Mouse (Mus musculus) mouse embryonic stem cell (cell line): ENCODE results near the gene Hkdc1.
"Not testable (repeated sequence)": the region's sequence is repeated elsewhere in the genome, so short reads cannot be mapped to it uniquely, and the experiment has no call there.

Source experiments
- in situ Hi-C, 2 experiments: fragments of 300-500 bp; cut with MboI; formaldehyde crosslinking; loops; 1 replicate in 1 of 2; 3 replicates in 1 of 2; pipeline ENCODE4 v1.14.3; 2019 to 2020; ENCODE audit warnings: low sequenced_read_pairs in 2 of 2, low pct_unique_long_range_greater_than_20kb in 1 of 2, mixed read lengths in 1 of 2; ENCODE audit not compliant: unreplicated experiment in 1 of 2

Gene Hkdc1

DNA sequence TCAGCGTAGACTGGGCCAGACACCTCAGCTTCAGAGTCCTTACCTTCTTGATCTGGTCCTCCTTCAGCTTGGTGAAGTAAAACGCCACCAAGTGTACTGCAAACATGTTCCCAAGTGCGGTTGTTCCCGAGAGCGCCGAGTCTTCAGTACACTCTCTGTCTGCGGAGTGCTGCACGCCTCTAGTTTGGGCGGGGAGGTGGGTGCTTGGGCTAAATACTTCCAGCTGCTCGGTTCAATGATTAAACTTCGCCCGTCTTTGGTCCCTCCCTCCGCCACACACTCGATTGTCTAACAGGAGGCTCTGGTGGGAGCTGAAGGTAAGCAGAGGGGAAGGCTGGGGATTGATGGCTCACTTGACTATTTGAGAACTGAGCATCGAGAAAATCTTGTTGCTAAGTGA lies at the start of gene Hkdc1:
TSS of gene Hkdc1 (minus strand) at position 237 of the 400 bp plus-strand sequence.
- in situ Hi-C loops = no loop called here

DNA sequence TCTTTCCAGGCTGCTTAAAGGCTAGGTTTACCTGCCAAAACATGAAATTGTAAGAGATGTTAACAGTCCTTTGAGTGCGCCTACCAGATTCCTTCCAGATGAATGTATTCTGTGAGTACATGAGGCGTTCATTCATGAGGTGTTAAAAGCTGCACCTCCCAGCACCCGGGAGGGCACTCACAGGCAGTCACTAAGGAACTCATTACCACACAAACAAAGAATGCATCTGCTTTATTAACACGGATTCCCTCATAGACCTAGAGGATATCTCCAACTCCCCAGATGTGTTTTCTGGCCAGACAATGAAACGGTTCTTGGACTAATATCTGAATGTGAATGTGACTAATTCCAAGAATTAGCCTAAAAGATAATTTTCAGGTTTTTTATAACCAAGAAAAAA lies 48.8 kb upstream of the Hkdc1 start:
- in situ Hi-C loops = no loop called here

DNA sequence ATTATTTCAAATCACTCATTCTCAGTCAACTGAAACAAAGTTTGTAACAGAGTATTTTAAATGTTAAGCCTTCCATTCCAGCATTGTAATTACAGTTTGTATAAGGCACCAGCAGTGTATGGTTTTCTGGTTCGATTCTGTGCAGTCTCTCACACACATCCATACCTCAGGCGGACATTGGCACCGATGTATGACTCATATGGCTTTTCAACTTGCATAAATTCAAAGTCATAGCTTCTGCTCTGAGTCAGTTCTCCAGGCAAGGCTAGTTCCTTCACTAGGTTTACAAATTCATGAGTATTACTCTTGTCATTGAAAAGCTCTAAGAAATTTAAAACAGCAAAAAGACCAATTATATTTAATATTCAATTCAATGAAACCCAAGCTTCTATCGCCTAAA lies 47.4 kb upstream of the Hkdc1 start:
- in situ Hi-C loops = no loop called here

GRCm38 (mm10) chr10:62461321-62461720 lies 39.0 kb upstream of the Hkdc1 start:
- in situ Hi-C loops = no loop called here

GRCm38 (mm10) chr10:62452001-62452400 lies 29.7 kb upstream of the Hkdc1 start:
- in situ Hi-C loops = not testable (repeated sequence)

GRCm38 (mm10) chr10:62450280-62450640 lies 28.0 kb upstream of the Hkdc1 start:
- in situ Hi-C loops = no loop called here

DNA sequence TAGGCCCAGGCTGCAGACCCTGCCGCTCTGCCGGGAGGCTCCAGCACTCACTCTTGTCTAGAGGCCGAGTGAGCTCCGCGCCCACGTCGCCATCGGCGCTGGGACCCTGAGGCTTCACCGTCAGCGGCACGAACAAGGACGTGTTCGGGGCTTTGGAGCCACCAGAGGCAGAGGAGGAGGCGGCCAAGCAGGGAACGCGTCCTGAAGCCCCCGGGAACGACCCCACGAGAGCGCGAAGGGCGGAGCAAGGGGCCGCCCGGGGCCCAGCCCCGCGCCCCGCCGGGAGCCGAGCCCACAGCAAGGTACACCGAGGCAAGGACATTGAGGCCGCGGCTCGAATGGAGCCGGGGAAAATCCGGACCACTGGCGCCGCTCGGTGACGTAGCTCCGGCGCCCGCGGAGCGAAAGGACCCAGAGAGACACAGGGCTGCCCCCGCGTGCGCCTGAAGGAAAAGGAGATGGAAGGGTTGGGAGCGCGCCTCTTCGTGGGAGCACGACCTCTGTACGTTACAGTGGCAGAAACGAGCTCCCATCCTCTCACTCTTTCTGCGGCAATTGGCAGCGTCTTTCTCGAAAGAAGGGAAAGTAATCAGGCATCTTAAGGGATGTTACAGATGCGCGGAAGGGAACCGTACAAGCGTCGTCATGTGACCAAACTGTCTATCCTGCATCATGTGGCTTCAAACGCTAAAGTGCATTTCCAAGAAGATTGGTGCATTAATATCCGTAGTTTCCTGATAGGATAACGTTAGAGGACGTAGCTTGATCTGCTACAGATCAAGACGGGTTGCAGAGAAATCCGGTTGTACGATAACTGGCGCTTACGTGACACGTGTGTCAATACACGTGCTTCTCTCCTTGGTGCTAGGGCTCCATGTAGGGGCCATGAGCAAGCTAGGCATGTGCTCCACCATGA lies 27.3 kb upstream of the Hkdc1 start, which contains the start of the genes 4930507D05Rik and Supv3l1:
TSS of gene 4930507D05Rik (plus strand) at position 126 of the 916 bp plus-strand sequence.
TSS of gene Supv3l1 (minus strand) at position 375 of the 916 bp plus-strand sequence.
- in situ Hi-C loops = no loop called here

DNA sequence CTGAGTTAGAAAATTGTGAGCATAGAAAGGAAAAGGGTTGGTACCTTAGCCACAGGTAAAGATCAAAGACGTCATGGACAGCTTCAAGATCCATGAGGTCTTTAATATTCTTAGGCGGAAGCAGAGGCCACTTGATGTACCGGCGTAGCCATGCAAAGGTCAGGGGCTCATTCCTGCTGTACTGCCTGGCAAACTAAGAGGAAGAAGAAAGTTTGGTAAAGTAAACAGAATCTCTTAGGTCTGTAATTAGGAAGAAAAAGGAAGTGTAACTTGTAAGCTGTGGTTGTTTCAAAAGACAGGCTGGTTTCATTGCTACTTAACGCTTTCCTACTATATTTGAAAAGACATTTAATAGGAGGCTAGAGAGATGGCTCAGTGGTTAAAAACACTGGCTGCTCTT lies 8.1 kb upstream of the Hkdc1 start:
- in situ Hi-C loops = no loop called here

- in situ Hi-C loops = no loop called here
Observed at GRCm38 (mm10) chr10:62425081-62425871, 3.0 kb upstream of the Hkdc1 start.

GRCm38 (mm10) chr10:62421127-62421526 lies 1.2 kb downstream of the Hkdc1 start:
- in situ Hi-C loops = no loop called here

- in situ Hi-C loops = no loop called here
Observed at GRCm38 (mm10) chr10:62420399-62420798, 1.9 kb downstream of the Hkdc1 start.

GRCm38 (mm10) chr10:62419422-62419821 lies 2.9 kb downstream of the Hkdc1 start:
- in situ Hi-C loops = no loop called here

DNA sequence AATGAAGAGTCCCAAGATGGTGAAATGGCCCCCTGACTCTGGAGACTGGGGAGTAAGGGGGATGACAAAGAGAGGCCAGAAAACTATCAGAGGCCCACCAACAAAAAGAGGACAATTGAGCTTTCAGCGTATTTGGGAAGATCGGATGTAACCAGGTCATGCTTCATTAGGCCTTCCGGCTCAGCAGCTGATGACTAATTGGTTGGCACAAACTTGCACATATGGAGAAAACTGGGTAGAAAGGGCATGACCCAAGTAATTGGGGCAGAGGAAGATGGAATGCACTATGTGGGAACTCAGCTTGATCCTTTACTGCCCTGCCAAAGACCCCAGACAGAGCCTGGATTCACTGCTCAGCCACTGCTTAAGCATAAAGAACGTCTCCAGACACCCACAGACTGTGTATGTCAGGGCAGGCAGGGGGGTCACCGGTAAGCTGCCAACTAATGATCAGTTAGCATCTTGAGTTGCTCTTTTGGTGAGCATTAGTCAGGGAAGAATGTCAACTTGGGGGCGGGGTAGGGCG lies 3.4 kb downstream of the Hkdc1 start:
- in situ Hi-C loops = no loop called here

- in situ Hi-C loops = no loop called here
Observed at GRCm38 (mm10) chr10:62413606-62413982, 8.7 kb downstream of the Hkdc1 start.

GRCm38 (mm10) chr10:62412906-62413605 lies 9.2 kb downstream of the Hkdc1 start:
- in situ Hi-C loops = no loop called here

DNA sequence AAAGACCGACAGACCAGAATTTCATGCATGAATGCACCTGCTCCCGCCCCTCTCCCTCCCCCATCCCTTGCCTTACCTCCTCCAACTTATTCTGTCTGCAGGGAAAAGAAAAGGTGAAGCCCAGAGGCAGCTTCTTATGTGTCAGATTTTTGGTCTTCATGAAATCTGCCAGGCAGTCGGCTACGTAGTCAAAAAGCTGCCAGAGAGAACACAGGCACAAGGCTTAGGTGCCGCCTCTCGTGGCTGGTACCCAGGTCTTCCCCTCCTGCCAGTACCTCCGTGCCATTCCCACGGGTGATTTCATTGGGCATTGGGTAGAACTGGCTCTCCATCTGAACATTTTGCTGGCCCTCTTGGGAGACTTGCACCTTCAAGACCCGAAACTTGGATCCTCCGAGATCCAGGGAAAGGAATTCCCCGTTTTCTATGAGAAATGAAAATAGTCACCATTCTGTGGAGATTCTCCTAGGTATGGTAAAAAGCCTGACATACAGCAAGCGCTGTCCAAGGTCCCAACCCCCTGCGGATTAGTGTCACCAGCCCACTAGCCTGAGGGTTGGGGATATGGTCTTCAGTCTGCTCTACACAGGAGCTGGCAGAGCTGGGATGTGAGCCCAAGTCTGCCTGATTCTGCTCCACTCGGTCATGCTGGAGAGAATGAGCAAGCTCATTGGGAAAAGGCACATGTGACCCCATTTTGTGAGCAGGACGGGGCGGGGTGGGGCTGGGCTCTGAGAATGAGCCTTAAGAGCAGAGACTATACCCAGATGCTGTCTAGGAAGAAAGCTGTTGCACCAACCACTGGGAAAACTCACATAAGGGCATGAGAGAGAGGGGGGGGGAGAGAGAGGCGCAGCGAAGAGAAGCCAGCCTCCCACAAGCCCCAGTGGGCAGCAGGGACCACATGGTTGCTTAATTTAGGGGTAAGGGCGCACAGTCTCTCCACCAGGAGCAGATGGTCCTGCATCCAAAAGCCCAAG lies 10.6 kb downstream of the Hkdc1 start:
- in situ Hi-C loops = no loop called here

- in situ Hi-C loops = no loop called here
Observed at GRCm38 (mm10) chr10:62410943-62411342, 11.3 kb downstream of the Hkdc1 start.

- in situ Hi-C loops = no loop called here
Observed at GRCm38 (mm10) chr10:62404901-62405300, 17.4 kb downstream of the Hkdc1 start.
